Mouse (Mus musculus) neural tube, embryonic 11.5 days (tissue): ENCODE results near the gene Pax5. TPM values are rescaled to one million over a fixed set of nuclear protein-coding genes. Genes with fewer than 3 reads are reported as not detected.

Source experiments
- ATAC-seq: fragments of 200-750 bp; cut with Nextera tagmentation; 2 replicates; pipeline ENCODE4 v1.8.0; 2017; ENCODE audit warnings: moderate number of reproducible peaks, mild to moderate bottlenecking, moderate TSS enrichment, moderate library complexity; ENCODE audit not compliant: insufficient read depth, low FRiP score, low TSS enrichment
- DNase-seq: peaks from one replicate; pipeline ENCODE4 v3.0.0-alpha.2; 2015; ENCODE audit warnings: low spot score
- H3K27ac ChIP-seq: fragments of 300-500 bp; sonication (generic); 2 replicates; pipeline ENCODE4 v1.5.1; 2014; ENCODE audit warnings: low read depth, mild to moderate bottlenecking, low read length
- H3K27me3 ChIP-seq: fragments of 300-500 bp; sonication (generic); 2 replicates; pipeline ENCODE4 v1.6.1; 2014; ENCODE audit warnings: mild to moderate bottlenecking, low read length, mixed read lengths; ENCODE audit not compliant: control insufficient read depth, insufficient read depth
- H3K36me3 ChIP-seq: fragments of 300-500 bp; sonication (generic); 2 replicates; pipeline ENCODE4 v1.6.1; 2014; ENCODE audit warnings: mild to moderate bottlenecking, low read length, moderate library complexity, mixed read lengths; ENCODE audit not compliant: control insufficient read depth, insufficient read depth
- H3K4me1 ChIP-seq: fragments of 300-500 bp; sonication (generic); 2 replicates; pipeline ENCODE4 v1.6.1; 2014; ENCODE audit warnings: low read length, mixed read lengths; ENCODE audit not compliant: control insufficient read depth, insufficient read depth
- H3K4me2 ChIP-seq: fragments of 300-500 bp; sonication (generic); 2 replicates; pipeline ENCODE4 v1.6.1; 2014; ENCODE audit warnings: low read depth, mild to moderate bottlenecking, moderate library complexity
- H3K4me3 ChIP-seq: fragments of 300-500 bp; sonication (generic); 2 replicates; pipeline ENCODE4 v1.5.1; 2014; ENCODE audit warnings: low read depth, low read length
- H3K9ac ChIP-seq: fragments of 300-500 bp; sonication (generic); 2 replicates; pipeline ENCODE4 v1.6.1; 2014; ENCODE audit warnings: mild to moderate bottlenecking, low read length
- H3K9me3 ChIP-seq: fragments of 300-500 bp; sonication (generic); 2 replicates; pipeline ENCODE4 v1.6.1; 2016; ENCODE audit warnings: low read length; ENCODE audit not compliant: control insufficient read depth
- WGBS: fragments of 180-500 bp; shearing (Covaris S2); extraction: QIAGEN DNeasy Blood & Tissue Kit; methylation state at CpG from one replicate; pipeline ENCODE4 v1.1.7; 2014; 5-methylcytosine and 5-hydroxymethylcytosine counted together
- polyA plus RNA-seq: library from polyadenylated mRNA; unstranded; fragments of >200 nt; fragmentation: Nextera tagmentation; extraction: Ambion mirVana; gene quantifications from 2 replicates; pipeline ENCODE4 v1.2.1, GENCODE M21; 2014

Gene Pax5
- polyA plus RNA-seq, 1 experiment from 2014 or later, result 2.4 TPM

- Histone ChIP-seq H3K4me1 (no peaks in the 10 kb centered on the region), H3K4me2 (no peak overlapping the region), H3K9ac (peak overlapping the region; percentile 8; the same call in 1 of the 2 replicates), H3K27me3 (no peaks in the 10 kb centered on the region), H3K9me3 (no peaks in the 10 kb centered on the region), H3K36me3 (no peaks in the 10 kb centered on the region), H3K4me3 (no peak overlapping the region), H3K27ac (no peak overlapping the region)
- ATAC-seq (no peak), DNase-seq (no peak)
- 27% methylated on average over 9 of the region's 9 CpGs for WGBS
Measured at GRCm38 (mm10) chr4:44673726-44674125, 36.6 kb downstream of the Pax5 start.

DNA sequence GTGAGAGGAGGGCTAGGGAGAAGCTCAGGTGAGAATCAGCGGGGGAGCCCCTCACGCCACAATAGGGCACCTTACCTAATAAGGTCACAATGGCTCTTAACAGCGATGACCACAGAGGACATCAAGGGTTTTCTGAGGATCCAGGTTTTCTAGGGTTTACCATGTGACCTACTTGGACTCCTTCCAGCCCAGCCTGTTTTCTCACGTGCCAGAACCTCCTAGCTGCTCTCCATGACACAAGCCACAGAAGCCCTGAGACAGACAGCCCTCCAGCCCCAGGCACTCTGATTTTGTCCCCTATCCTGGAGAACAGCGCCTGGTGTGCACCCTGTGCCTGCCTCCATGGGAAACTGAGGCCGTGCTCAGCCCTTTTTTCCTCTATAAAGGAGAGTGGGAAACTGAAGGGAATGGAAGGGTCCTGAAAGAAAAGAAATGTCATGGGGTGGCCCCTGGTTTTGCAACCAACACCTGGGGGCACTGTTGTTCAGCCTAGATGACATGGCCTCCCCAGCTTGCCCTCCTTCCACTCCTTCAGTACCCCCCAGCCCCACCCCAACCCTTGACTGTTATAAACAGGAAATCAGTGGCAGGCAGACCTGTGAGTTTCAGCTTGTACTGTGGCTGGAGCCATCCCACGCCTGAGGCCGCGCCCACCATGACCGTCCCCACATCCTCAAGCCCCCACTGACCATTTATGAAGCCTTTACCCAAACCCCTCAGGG, 37.9 kb downstream of the Pax5 start:
- no peak for DNase-seq
- 72% methylated on average over 10 of the region's 10 CpGs for whole genome bisulfite sequencing
- ATAC-seq, result no peak

GRCm38 (mm10) chr4:44671486-44671885, 38.8 kb downstream of the Pax5 start:
- DNase-seq, result no peak
- H3K4me1 ChIP-seq, result no peaks in the 10 kb centered on the region
- no peak overlapping the region for H3K4me3 ChIP-seq
- no peaks in the 10 kb centered on the region; the same call in 1 of the 2 replicates for H3K27me3 ChIP-seq
- no peaks in the 10 kb centered on the region for H3K9me3 ChIP-seq
- no peaks in the 10 kb centered on the region for H3K36me3 ChIP-seq
- no peak for ATAC-seq
- 97% methylated on average over 3 of the region's 3 CpGs for WGBS
- no peak overlapping the region for H3K27ac ChIP-seq
- H3K9ac ChIP-seq, result no peak overlapping the region
- no peak overlapping the region for H3K4me2 ChIP-seq

More for the DNA sequence above, 37.9 kb downstream of the Pax5 start:
- H3K36me3 ChIP-seq, result no peaks in the 10 kb centered on the region
- H3K9ac ChIP-seq, result no peak overlapping the region
- H3K27me3 ChIP-seq, result no peaks in the 10 kb centered on the region
- H3K4me3 ChIP-seq, result no peak overlapping the region
- H3K4me2 ChIP-seq, result no peak overlapping the region
- H3K4me1 ChIP-seq, result no peaks in the 10 kb centered on the region
- no peak overlapping the region for H3K27ac ChIP-seq
- no peaks in the 10 kb centered on the region for H3K9me3 ChIP-seq

DNA sequence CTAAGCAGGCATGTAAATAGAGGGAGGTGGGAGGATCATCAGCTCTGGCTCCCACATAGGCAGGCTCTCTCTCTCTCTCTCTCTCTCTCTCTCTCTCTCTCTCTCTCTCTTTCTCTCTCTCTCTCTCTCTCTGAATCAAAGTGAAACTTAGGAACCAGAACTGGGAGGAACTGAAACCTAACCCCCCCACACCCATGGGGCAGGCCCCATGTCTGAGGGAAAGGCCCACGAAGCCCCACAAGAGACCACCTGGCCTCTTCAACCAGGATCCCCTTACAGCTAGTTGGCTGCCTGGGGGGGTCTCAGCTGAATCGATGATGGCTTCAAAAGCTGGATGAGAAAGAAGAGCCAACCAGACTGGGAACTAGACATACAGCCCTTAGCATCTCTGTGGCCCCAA, 39.3 kb downstream of the Pax5 start:
- Histone ChIP-seq H3K9me3 (no peaks in the 10 kb centered on the region), H3K4me1 (no peaks in the 10 kb centered on the region), H3K36me3 (no peaks in the 10 kb centered on the region), H3K27ac (no peak overlapping the region), H3K27me3 (peaks cover 3% of the 10 kb centered on the region), H3K4me3 (no peak overlapping the region), H3K9ac (no peak overlapping the region), H3K4me2 (no peak overlapping the region)
- WGBS, result 90% methylated on average over 2 of the region's 2 CpGs
- ATAC-seq, result no peak
- no peak for DNase-seq

DNA sequence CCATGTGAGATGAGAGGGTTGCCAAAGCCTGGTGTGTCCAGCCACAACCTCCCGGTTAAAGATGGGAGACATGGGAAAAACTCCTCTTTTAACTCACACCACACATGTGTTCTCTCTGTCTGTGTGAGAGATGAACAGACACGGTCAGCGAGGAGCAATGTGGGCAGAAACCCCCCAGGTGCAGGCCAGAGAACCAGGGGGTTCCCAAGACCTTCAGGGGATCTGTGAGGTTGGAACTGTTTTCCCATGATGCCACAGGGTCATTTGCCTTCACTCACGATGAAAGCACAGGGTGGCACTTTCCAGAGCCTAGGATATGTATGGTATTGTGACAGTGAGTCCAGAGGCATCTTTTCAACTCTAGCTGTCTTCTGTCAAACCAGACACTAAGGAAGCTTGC, 39.9 kb downstream of the Pax5 start:
- H3K9me3 ChIP-seq, result no peaks in the 10 kb centered on the region
- no peaks in the 10 kb centered on the region for H3K36me3 ChIP-seq
- no peaks in the 10 kb centered on the region for H3K4me1 ChIP-seq
- no peak overlapping the region for H3K27ac ChIP-seq
- H3K9ac ChIP-seq, result no peak overlapping the region
- H3K27me3 ChIP-seq, result peaks cover 9% of the 10 kb centered on the region
- DNase-seq (no peak), ATAC-seq (no peak)
- H3K4me2 ChIP-seq, result no peak overlapping the region
- no peak overlapping the region for H3K4me3 ChIP-seq
- 78% methylated on average over 4 of the region's 4 CpGs for WGBS

- ATAC-seq (no peak), DNase-seq (no peak)
- WGBS, result 87% methylated on average over 7 of the region's 7 CpGs
- Histone ChIP-seq H3K4me1 (no peaks in the 10 kb centered on the region), H3K36me3 (no peaks in the 10 kb centered on the region), H3K27me3 (peaks cover 15% of the 10 kb centered on the region), H3K27ac (no peak overlapping the region), H3K9me3 (no peaks in the 10 kb centered on the region), H3K4me2 (no peak overlapping the region), H3K4me3 (no peak overlapping the region), H3K9ac (no peak overlapping the region)
Measured at GRCm38 (mm10) chr4:44669485-44670181, 40.7 kb downstream of the Pax5 start.

DNA sequence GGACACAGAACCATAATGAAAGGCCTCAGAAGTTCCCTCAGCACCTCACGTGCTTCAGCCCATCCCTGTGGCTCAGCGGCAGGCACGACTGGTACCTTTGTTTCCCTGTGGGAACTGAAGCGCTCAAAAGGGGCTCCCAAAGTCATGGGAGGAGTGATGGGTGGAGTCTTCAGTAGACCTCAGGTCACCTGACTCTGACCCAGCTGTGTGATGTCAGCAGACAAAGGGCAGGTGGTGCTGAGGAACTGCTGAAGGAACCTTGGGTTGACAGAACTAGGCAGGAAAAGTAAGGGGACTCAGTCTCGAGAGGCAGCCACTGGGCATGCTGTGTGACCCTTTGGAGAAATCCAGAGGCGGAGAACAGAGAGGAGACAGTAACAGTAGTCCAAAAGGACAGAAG, 41.7 kb downstream of the Pax5 start:
- Histone ChIP-seq H3K27ac (no peak overlapping the region), H3K9me3 (no peaks in the 10 kb centered on the region), H3K4me1 (no peaks in the 10 kb centered on the region), H3K4me2 (no peak overlapping the region), H3K36me3 (no peaks in the 10 kb centered on the region), H3K27me3 (peaks cover 21% of the 10 kb centered on the region), H3K4me3 (no peak overlapping the region), H3K9ac (no peak overlapping the region)
- no peak for ATAC-seq
- no peak for DNase-seq
- 74% methylated on average over 6 of the region's 6 CpGs for WGBS

DNA sequence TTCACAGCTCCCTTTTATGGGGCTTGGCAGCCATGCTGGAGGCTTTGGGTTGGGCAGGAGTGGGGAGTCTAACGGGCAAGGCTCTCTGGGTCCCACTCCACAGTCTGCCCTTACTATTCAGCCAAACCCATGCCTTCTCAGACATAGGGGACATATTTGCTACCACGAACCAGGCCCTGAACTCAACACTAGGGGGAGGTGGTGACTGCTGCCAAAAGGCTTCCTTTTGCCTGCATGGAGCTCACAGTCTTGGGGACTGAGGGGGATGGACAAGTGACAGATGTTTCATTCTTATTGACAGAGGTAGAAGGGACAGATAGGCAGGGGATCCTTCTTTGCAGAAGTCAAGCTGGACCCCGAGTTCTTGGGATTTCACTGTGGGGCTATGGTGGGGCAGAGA, 42.1 kb downstream of the Pax5 start:
- Histone ChIP-seq H3K36me3 (no peaks in the 10 kb centered on the region), H3K9ac (no peak overlapping the region), H3K9me3 (no peaks in the 10 kb centered on the region), H3K4me3 (no peak overlapping the region), H3K27ac (no peak overlapping the region), H3K4me1 (no peaks in the 10 kb centered on the region), H3K4me2 (no peak overlapping the region), H3K27me3 (peaks cover 25% of the 10 kb centered on the region)
- no peak for DNase-seq
- 65% methylated on average over 3 of the region's 3 CpGs for WGBS
- ATAC-seq, result no peak

- ATAC-seq (no peak), DNase-seq (no peak)
- H3K4me2 ChIP-seq, result no peak overlapping the region
- no peak overlapping the region for H3K27ac ChIP-seq
- H3K4me3 ChIP-seq, result no peak overlapping the region
- H3K9me3 ChIP-seq, result no peaks in the 10 kb centered on the region
- H3K9ac ChIP-seq, result no peak overlapping the region
- no peaks in the 10 kb centered on the region for H3K4me1 ChIP-seq
- peaks cover 33% of the 10 kb centered on the region for H3K27me3 ChIP-seq
- 73% methylated on average over 6 of the region's 6 CpGs for WGBS
- no peaks in the 10 kb centered on the region for H3K36me3 ChIP-seq
Measured at GRCm38 (mm10) chr4:44667369-44667768, 42.9 kb downstream of the Pax5 start.
